Mouse (Mus musculus) embryonic facial prominence, embryonic 11.5 days (tissue): ENCODE measurements at regions not wholly inside any gene's neighbourhood (a gene's known extent, or its start where the extent isn't known, plus 50 kb on each side); places are given as distances from the start of the nearest gene placed in this dataset.

Experiments used
- ATAC-seq: fragments of 200-750 bp; cut with Nextera tagmentation; replicated peaks from 2 replicates; pipeline ENCODE4 v1.8.0; 2017; ENCODE audit warnings: low read depth; ENCODE audit not compliant: insufficient number of reproducible peaks, low FRiP score, low TSS enrichment
- DNase-seq: peaks from one replicate; pipeline ENCODE4 v3.0.0-alpha.2; 2015; ENCODE audit warnings: low spot score
- H3K27ac ChIP-seq: fragments of 300-500 bp; sonication (generic); replicated peaks from 2 replicates; pipeline ENCODE4 v1.5.1; 2014; ENCODE audit warnings: mild to moderate bottlenecking, low read depth, low read length, control low read depth
- H3K27me3 ChIP-seq: fragments of 300-500 bp; sonication (generic); 2 replicates; pipeline ENCODE4 v1.6.1; 2014; ENCODE audit warnings: mild to moderate bottlenecking, low read length, moderate library complexity, mixed read lengths; ENCODE audit not compliant: control insufficient read depth, insufficient read depth
- H3K36me3 ChIP-seq: fragments of 300-500 bp; sonication (generic); replicated peaks from 2 replicates; pipeline ENCODE4 v1.6.1; 2014; ENCODE audit warnings: low read depth, mild to moderate bottlenecking, low read length, moderate library complexity, mixed read lengths; ENCODE audit not compliant: control insufficient read depth, insufficient read depth
- H3K4me1 ChIP-seq: fragments of 300-500 bp; sonication (generic); 2 replicates; pipeline ENCODE4 v1.6.1; 2014; ENCODE audit warnings: low read length, mixed read lengths; ENCODE audit not compliant: control insufficient read depth, insufficient read depth
- H3K4me2 ChIP-seq: fragments of 300-500 bp; sonication (generic); 2 replicates; pipeline ENCODE4 v1.6.1; 2014; ENCODE audit warnings: low read depth, mild to moderate bottlenecking, control low read depth, low read length, moderate library complexity
- H3K4me3 ChIP-seq: fragments of 300-500 bp; sonication (generic); 2 replicates; pipeline ENCODE4 v1.5.1; 2014; ENCODE audit warnings: low read depth, low read length, control low read depth
- H3K9ac ChIP-seq: fragments of 300-500 bp; sonication (generic); replicated peaks from 2 replicates; pipeline ENCODE4 v1.6.1; 2014; ENCODE audit warnings: mild to moderate bottlenecking, control low read depth, low read length
- H3K9me3 ChIP-seq: fragments of 300-500 bp; sonication (generic); replicated peaks from 2 replicates; pipeline ENCODE4 v1.6.1; 2016; ENCODE audit warnings: mild to moderate bottlenecking, low read length, inconsistent platforms, mixed read lengths; ENCODE audit not compliant: control insufficient read depth
- WGBS: fragments of 180-500 bp; shearing (Covaris S2); extraction: QIAGEN DNeasy Blood & Tissue Kit; methylation state at CpG from one replicate; pipeline ENCODE4 v1.1.7; 2014; 5-methylcytosine and 5-hydroxymethylcytosine counted together

DNA sequence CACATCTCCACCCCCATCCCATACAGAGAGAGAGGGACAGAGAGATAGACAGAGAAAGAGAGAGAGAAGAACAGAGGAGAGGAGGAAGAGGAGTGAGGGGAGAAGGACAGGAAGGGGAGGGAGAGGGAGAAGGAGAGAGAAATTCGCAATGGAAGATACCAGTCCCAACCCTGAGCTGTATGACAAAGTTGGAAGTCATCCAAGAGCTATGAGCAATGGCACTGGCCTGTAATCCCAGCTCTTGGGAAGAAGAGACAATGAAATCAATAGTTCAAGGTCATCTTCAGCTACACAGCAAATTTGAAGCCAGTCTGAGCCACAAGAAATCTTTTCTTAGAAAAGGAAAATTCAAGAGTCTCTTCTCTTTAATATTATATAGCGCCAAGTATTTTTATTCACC lies 105.6 kb downstream of the Avpr1a start:
- WGBS: 73% methylated on average over 2 of the region's 2 CpGs
- Histone ChIP-seq H3K9me3 (no peaks in the 10 kb centered on the region), H3K4me2 (no peak overlapping the region), H3K27me3 (no peaks in the 10 kb centered on the region), H3K4me1 (no peaks in the 10 kb centered on the region), H3K4me3 (no peak overlapping the region), H3K9ac (no peak overlapping the region), H3K36me3 (no peaks in the 10 kb centered on the region), H3K27ac (no peak overlapping the region)
- no peak for DNase-seq
- ATAC-seq: 0 out of 2 replicates have a peak, but pooled peaks have one; percentile 21

GRCm38 (mm10) chr10:122558660-122559059 lies 110.4 kb downstream of the Avpr1a start:
- WGBS: 91% methylated on average over 1 of the region's 1 CpGs
- Histone ChIP-seq H3K4me3 (no peak overlapping the region), H3K27me3 (no peaks in the 10 kb centered on the region), H3K36me3 (no peaks in the 10 kb centered on the region), H3K4me2 (no peak overlapping the region), H3K27ac (no peak overlapping the region), H3K4me1 (no peaks in the 10 kb centered on the region), H3K9me3 (no peaks in the 10 kb centered on the region), H3K9ac (no peak overlapping the region)
- ATAC-seq (no peak), DNase-seq (no peak)

- no peak overlapping the region for H3K27ac ChIP-seq
- H3K9me3 ChIP-seq: no peaks in the 10 kb centered on the region
- no peaks in the 10 kb centered on the region for H3K36me3 ChIP-seq
- WGBS: 82% methylated on average over 10 of the region's 10 CpGs
- H3K27me3 ChIP-seq: no peaks in the 10 kb centered on the region
- H3K4me3 ChIP-seq: no peak overlapping the region
- no peaks in the 10 kb centered on the region for H3K4me1 ChIP-seq
- ATAC-seq (no peak), DNase-seq (no peak)
- no peak overlapping the region for H3K9ac ChIP-seq
- no peak overlapping the region for H3K4me2 ChIP-seq
These were observed 111.8 kb downstream of the Avpr1a start for GRCm38 (mm10) chr10:122560001-122560695.

DNA sequence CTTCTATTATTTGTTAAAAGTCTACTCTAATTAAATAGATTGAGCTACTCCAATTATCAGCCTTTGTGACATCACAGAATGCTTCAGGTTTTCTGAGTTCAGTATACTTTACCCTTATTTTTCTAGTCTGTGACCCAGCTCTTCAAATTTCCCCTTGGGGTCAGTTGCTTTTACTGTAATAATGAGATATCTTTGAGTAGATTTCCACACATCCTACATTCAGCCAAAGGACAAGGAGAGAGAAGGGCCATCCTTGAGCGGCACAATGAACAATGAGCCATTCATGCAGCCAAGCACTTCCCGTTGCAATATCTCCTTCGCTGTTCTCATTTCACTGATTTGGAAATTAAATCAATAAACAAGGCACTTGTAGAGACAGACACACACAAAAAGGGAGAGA lies 113.6 kb downstream of the Avpr1a start:
- DNase-seq: no peak
- Histone ChIP-seq H3K27me3 (no peaks in the 10 kb centered on the region), H3K27ac (no peak overlapping the region), H3K9ac (no peak overlapping the region), H3K36me3 (no peaks in the 10 kb centered on the region), H3K4me2 (no peak overlapping the region), H3K4me1 (no peaks in the 10 kb centered on the region), H3K4me3 (no peak overlapping the region), H3K9me3 (no peaks in the 10 kb centered on the region)
- no peak for ATAC-seq
- 27% methylated on average over 3 of the region's 3 CpGs for WGBS

- no peak overlapping the region for H3K27ac ChIP-seq
- H3K27me3 ChIP-seq: no peaks in the 10 kb centered on the region
- H3K36me3 ChIP-seq: no peaks in the 10 kb centered on the region
- no peak overlapping the region for H3K9ac ChIP-seq
- no peak overlapping the region for H3K4me3 ChIP-seq
- 56% methylated on average over 6 of the region's 6 CpGs for WGBS
- H3K4me1 ChIP-seq: no peaks in the 10 kb centered on the region
- no peaks in the 10 kb centered on the region for H3K9me3 ChIP-seq
- H3K4me2 ChIP-seq: no peak overlapping the region
- DNase-seq (no peak), ATAC-seq (no peak)
These were observed 114.2 kb downstream of the Avpr1a start for GRCm38 (mm10) chr10:122562542-122562941.

DNA sequence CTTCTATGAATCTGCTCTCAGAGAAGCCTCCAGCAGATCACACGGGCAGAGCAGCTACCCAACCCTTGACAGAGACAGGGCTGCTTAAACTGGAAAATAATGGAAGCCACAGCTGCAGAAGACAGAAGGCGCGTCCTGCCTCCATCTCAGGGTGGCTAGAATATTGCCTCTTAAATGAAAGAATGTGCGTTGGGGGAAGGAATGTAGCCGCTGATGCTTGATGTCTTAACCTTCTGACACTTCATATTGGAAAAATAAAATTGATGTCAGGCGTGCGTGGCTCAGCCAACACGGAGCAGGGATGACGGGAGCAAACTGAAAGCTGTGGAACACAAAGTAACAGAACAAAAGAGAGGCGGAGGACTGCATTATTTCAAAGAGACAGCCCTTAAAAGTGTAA lies 114.6 kb upstream of the Ppm1h start:
- H3K9me3 ChIP-seq: no peaks in the 10 kb centered on the region
- H3K36me3 ChIP-seq: no peaks in the 10 kb centered on the region
- peak; percentile 49 for DNase-seq
- WGBS: 31% methylated on average over 10 of the region's 10 CpGs
- peak overlapping the region; percentile 34; the same call in 1 of the 2 replicates for H3K9ac ChIP-seq
- no peak overlapping the region for H3K27ac ChIP-seq
- H3K4me2 ChIP-seq: no peak overlapping the region
- no peaks in the 10 kb centered on the region for H3K4me1 ChIP-seq
- H3K27me3 ChIP-seq: no peaks in the 10 kb centered on the region
- ATAC-seq: no peak
- H3K4me3 ChIP-seq: no peak overlapping the region

GRCm38 (mm10) chr10:122564473-122564872 lies 114.1 kb upstream of the Ppm1h start:
- WGBS: 82% methylated on average over 10 of the region's 10 CpGs
- H3K27ac ChIP-seq: no peak overlapping the region
- no peak for DNase-seq
- no peak for ATAC-seq
- no peaks in the 10 kb centered on the region for H3K9me3 ChIP-seq
- no peak overlapping the region for H3K4me2 ChIP-seq
- no peak overlapping the region; the same call in 1 of the 2 replicates for H3K9ac ChIP-seq
- no peaks in the 10 kb centered on the region for H3K27me3 ChIP-seq
- no peak overlapping the region for H3K4me3 ChIP-seq
- H3K36me3 ChIP-seq: no peaks in the 10 kb centered on the region
- H3K4me1 ChIP-seq: no peaks in the 10 kb centered on the region

GRCm38 (mm10) chr10:122566601-122567000 lies 112.0 kb upstream of the Ppm1h start:
- Histone ChIP-seq H3K9ac (no peak overlapping the region), H3K9me3 (no peaks in the 10 kb centered on the region), H3K4me2 (no peak overlapping the region), H3K36me3 (no peaks in the 10 kb centered on the region), H3K27me3 (no peaks in the 10 kb centered on the region), H3K4me3 (no peak overlapping the region), H3K4me1 (no peaks in the 10 kb centered on the region), H3K27ac (no peak overlapping the region)
- ATAC-seq (no peak), DNase-seq (no peak)
- WGBS: 63% methylated on average over 4 of the region's 4 CpGs
